In the genomic region with DNA sequence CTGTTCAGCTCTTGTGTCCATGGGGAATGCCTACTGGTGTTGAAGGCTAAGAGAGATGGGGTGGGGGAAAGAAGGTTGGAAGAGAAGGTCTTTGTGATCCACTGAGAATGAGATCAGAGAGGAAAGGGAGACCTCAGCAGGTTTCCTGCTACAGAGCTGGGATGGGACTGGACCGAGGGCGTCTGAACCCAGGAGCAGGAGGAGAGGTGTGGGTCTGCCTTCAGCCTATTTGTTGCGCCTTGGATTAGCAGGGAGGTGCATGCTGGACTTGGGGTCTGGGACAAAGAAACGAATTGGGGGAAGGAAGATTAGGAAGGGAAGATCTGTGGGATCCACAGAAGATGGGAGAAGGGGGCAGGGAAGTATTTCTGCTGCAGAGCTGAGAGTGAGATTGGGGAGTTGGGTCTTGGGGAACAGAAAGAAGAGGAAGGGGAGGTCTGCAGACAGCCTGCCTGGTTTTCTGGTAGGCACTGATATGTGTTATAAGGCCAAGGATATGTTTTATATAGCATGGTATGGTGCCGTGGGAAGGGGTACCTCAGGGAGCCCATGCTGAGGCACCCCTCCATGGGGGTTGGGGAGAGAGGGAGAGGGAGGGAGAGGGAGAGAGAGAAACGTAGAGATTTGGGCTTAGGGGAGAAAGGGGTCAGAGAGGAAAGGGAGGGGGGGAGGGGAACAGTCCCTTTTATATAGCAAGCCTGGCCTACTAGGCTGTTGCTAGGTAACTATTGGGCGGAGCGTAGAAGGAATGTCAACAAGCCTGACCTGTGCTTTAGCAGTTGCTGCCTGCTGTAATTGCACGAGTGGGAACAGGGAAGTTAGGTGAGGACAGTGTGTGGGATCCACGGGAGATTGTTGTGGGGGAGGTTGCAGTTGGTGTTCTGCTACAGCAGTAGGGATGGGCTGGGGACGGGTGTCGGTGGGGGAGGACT, we compare ENCODE assay signal across 9 mouse cellular contexts. TPM values are rescaled to one million over a fixed set of nuclear protein-coding genes. Genes with fewer than 3 reads are reported as not detected.
DNase-seq lines count a peak whose midpoint lies in the region; ATAC-seq lines count a peak whose summit lies in the region.
"Had no signal": no experiment of that assay in that cellular context is flagged by ENCODE, and none has a peak within 500 bp of the region (broad histone marks: within the 10 kb centered on the region; RNA-seq: fewer than 3 reads in every experiment).

No protein-coding gene starts in this region.

- no peaks in the 10 kb centered on the region for H3K27me3 ChIP-seq in kidney, embryonic 15.5 days
- no peaks in the 10 kb centered on the region for H3K27me3 ChIP-seq in embryonic facial prominence, embryonic 14.5 days (replicated peaks; ENCODE audit: control insufficient read depth, insufficient read depth, low read length)
- H3K27me3 ChIP-seq in limb, embryonic 13.5 days: no peaks in the 10 kb centered on the region
- H3K27me3 ChIP-seq in neural tube, embryonic 15.5 days (replicated peaks): no peaks in the 10 kb centered on the region
- H3K27me3 ChIP-seq: limb, embryonic 15.5 days had no signal

- H3K9ac ChIP-seq in kidney, embryonic 15.5 days: no peak overlapping the region
- H3K9ac ChIP-seq in embryonic facial prominence, embryonic 14.5 days (ENCODE audit: low read depth, low read length): no peak overlapping the region
- no peak overlapping the region for H3K9ac ChIP-seq in limb, embryonic 13.5 days
- no peak overlapping the region for H3K9ac ChIP-seq in neural tube, embryonic 15.5 days (replicated peaks)
- H3K9ac ChIP-seq: limb, embryonic 15.5 days had no signal

- 36% methylated on average over 12 of the region's 12 CpGs for WGBS in kidney, embryonic 15.5 days
- 29% methylated on average over 12 of the region's 12 CpGs for WGBS in embryonic facial prominence, embryonic 14.5 days
- WGBS in limb, embryonic 13.5 days: 30% methylated on average over 12 of the region's 12 CpGs
- 25% methylated on average over 12 of the region's 12 CpGs for WGBS in neural tube, embryonic 15.5 days

- H3K36me3 ChIP-seq in kidney, embryonic 15.5 days: no peaks in the 10 kb centered on the region
- H3K36me3 ChIP-seq in embryonic facial prominence, embryonic 14.5 days (ENCODE audit: control insufficient read depth, insufficient read depth, low read length): no peaks in the 10 kb centered on the region
- no peaks in the 10 kb centered on the region for H3K36me3 ChIP-seq in limb, embryonic 13.5 days
- H3K36me3 ChIP-seq in neural tube, embryonic 15.5 days: no peaks in the 10 kb centered on the region
- H3K36me3 ChIP-seq: limb, embryonic 15.5 days had no signal

- H3K27ac ChIP-seq in kidney, embryonic 15.5 days: no peak overlapping the region
- H3K27ac ChIP-seq in embryonic facial prominence, embryonic 14.5 days (replicated peaks; ENCODE audit: low read depth, low read length): no peak overlapping the region
- H3K27ac ChIP-seq in limb, embryonic 13.5 days: no peak overlapping the region
- no peak overlapping the region for H3K27ac ChIP-seq in neural tube, embryonic 15.5 days (replicated peaks)
- H3K27ac ChIP-seq: limb, embryonic 15.5 days had no signal

- peak; percentile 81; the same call in 1 of the 2 replicates for ATAC-seq in kidney, embryonic 15.5 days (replicated peaks; ENCODE audit: low FRiP score)
- peak; percentile 83; the same call in 1 of the 2 replicates for ATAC-seq in embryonic facial prominence, embryonic 14.5 days (ENCODE audit: low read depth)
- peak; percentile 67; the same call in 1 of the 2 replicates for ATAC-seq in limb, embryonic 13.5 days (ENCODE audit: low FRiP score, low read depth)
- peak; percentile 65; the same call in 1 of the 2 replicates for ATAC-seq in neural tube, embryonic 15.5 days (ENCODE audit: low FRiP score)

- H3K4me1 ChIP-seq in kidney, embryonic 15.5 days: peaks cover 11% of the 10 kb centered on the region; the same call in 1 of the 2 replicates
- no peaks in the 10 kb centered on the region for H3K4me1 ChIP-seq in embryonic facial prominence, embryonic 14.5 days (ENCODE audit: control insufficient read depth, insufficient read depth, low read length)
- peaks cover 7% of the 10 kb centered on the region for H3K4me1 ChIP-seq in limb, embryonic 13.5 days
- no peaks in the 10 kb centered on the region; the same call in 1 of the 2 replicates for H3K4me1 ChIP-seq in neural tube, embryonic 15.5 days
- H3K4me1 ChIP-seq: limb, embryonic 15.5 days had no signal

- no peaks in the 10 kb centered on the region for H3K9me3 ChIP-seq in kidney, embryonic 15.5 days (replicated peaks)
- H3K9me3 ChIP-seq in embryonic facial prominence, embryonic 14.5 days (ENCODE audit: control insufficient read depth, low read length): no peaks in the 10 kb centered on the region
- H3K9me3 ChIP-seq in limb, embryonic 13.5 days: no peaks in the 10 kb centered on the region
- no peaks in the 10 kb centered on the region for H3K9me3 ChIP-seq in neural tube, embryonic 15.5 days (replicated peaks)
- H3K9me3 ChIP-seq: limb, embryonic 15.5 days had no signal

- peak overlapping the region; percentile 39 for H3K4me2 ChIP-seq in kidney, embryonic 15.5 days
- peak overlapping the region; percentile 28; the same call in 1 of the 2 replicates for H3K4me2 ChIP-seq in embryonic facial prominence, embryonic 14.5 days (ENCODE audit: low read depth, low read length)
- peak overlapping the region; percentile 37 for H3K4me2 ChIP-seq in limb, embryonic 13.5 days (replicated peaks)
- peak overlapping the region; percentile 19; the same call in 1 of the 2 replicates for H3K4me2 ChIP-seq in neural tube, embryonic 15.5 days
- H3K4me2 ChIP-seq: limb, embryonic 15.5 days had no signal

- no peak overlapping the region for H3K4me3 ChIP-seq in kidney, embryonic 15.5 days (replicated peaks)
- H3K4me3 ChIP-seq in embryonic facial prominence, embryonic 14.5 days (ENCODE audit: low read depth, low read length): no peak overlapping the region
- peak overlapping the region; percentile 12; the same call in 1 of the 2 replicates for H3K4me3 ChIP-seq in limb, embryonic 13.5 days
- H3K4me3 ChIP-seq in neural tube, embryonic 15.5 days (replicated peaks): no peak overlapping the region
- H3K4me3 ChIP-seq: limb, embryonic 15.5 days had no signal

- DNase-seq in kidney, postnatal 25 days: no peak
- DNase-seq in embryonic facial prominence, embryonic 14.5 days (ENCODE audit: low spot score): peak; percentile 77
- no peak for DNase-seq in adrenal gland, adult 8-10 months
- DNase-seq in left cerebral cortex, adult 18-20 months (ENCODE audit: low spot score in 2 of 2): no peak
- no peak for DNase-seq in layer of hippocampus, adult 8-10 months (ENCODE audit: low spot score in 2 of 2)

RNA-seq across cellular contexts. Expression of gene Fry, which starts 38.3 kb away (rescaled TPM):
- polyA plus RNA-seq in kidney, embryonic 15.5 days (2015; fragmentation: Nextera tagmentation; extraction: Ambion mirVana): 7.0 and 8.3 TPM in 2 replicates
- 13.9 and 15.1 TPM in 2 replicates for polyA plus RNA-seq in embryonic facial prominence, embryonic 14.5 days (2014; fragmentation: Nextera tagmentation; extraction: Ambion mirVana)
- polyA plus RNA-seq in limb, embryonic 13.5 days (2015; fragmentation: Nextera tagmentation; extraction: Ambion mirVana): 8.9 and 10.8 TPM in 2 replicates
- polyA plus RNA-seq in neural tube, embryonic 15.5 days (2015; fragmentation: Nextera tagmentation; extraction: Ambion mirVana): 41.7 and 51.4 TPM in 2 replicates
- 10 to 100 TPM; 27.2 to 38.9 (median 27.8) TPM for total RNA-seq in adrenal gland, adult 8-10 months (2022)
- total RNA-seq in left cerebral cortex, adult 18-20 months (2021): 100 to 1,000 TPM; 164 to 168 TPM
- total RNA-seq in layer of hippocampus, adult 8-10 months (2022): 100 to 1,000 TPM; 173 to 253 (median 207) TPM
